Mouse (Mus musculus) embryonic fibroblast, embryonic 13.5 days (primary cell): ENCODE results near the gene Hspb6. TPM values are rescaled to one million over a fixed set of nuclear protein-coding genes. Genes with fewer than 3 reads are reported as not detected.

ENCODE experiments used
- H3K27ac ChIP-seq: 2 replicates; pipeline ENCODE4 v1.5.1; 2012; ENCODE audit warnings: low read length, control low read depth, inconsistent platforms; ENCODE audit not compliant: insufficient read depth
- H3K4me1 ChIP-seq: 2 replicates; pipeline ENCODE4 v1.6.1; 2011; ENCODE audit warnings: low read length; ENCODE audit not compliant: control insufficient read depth, insufficient read depth
- H3K4me3 ChIP-seq: 2 replicates; pipeline ENCODE4 v1.5.1; 2011; ENCODE audit warnings: mild to moderate bottlenecking, control low read depth, low read length; ENCODE audit not compliant: insufficient read depth
- CTCF ChIP-seq: IDR thresholded peaks from 2 replicates; pipeline ENCODE4 v1.5.1; 2011; ENCODE audit warnings: mild to moderate bottlenecking, control low read depth, low read length, moderate library complexity, borderline replicate concordance; ENCODE audit not compliant: insufficient read depth
- POLR2A ChIP-seq: IDR thresholded peaks from 2 replicates; pipeline ENCODE4 v1.6.1; 2011; ENCODE audit warnings: low read depth, mild to moderate bottlenecking, control low read depth, low read length, moderate library complexity
- polyA plus RNA-seq: library from polyadenylated mRNA; stranded (reverse); fragments of >200 nt; gene quantifications from 2 replicates; pipeline ENCODE4 v1.2.4, GENCODE M21; 2011; ENCODE audit warnings: low read depth; ENCODE audit not compliant: missing spikeins, insufficient read length

The Hspb6 gene
- polyA plus RNA-seq, 1 experiment = 55.6 TPM

DNA sequence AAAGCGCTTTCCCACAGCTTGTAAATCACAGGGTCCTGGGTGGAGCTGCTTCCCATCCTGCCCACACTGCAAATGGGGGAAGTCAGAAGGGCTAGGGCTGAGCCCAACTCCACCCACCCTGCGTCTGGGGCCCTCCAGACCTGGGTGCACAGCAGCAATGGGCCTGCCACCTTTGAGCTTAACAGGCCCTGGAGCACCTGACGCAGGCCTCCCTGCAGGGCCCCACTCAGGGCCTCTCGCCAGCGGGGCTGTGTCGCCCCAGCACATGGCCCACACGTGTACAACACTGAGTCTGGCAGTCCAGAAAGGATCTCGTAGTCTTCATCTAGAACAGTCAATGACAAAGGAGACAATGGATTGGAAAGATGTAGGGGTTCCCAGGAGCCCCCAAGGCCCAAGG, 28.0 kb downstream of the Hspb6 start:
- Histone ChIP-seq H3K4me1 (no peaks in the 10 kb centered on the region), H3K4me3 (no peak overlapping the region), H3K27ac (no peak overlapping the region)
- no peak for TF ChIP-seq POLR2A
- TF ChIP-seq CTCF = no peak

DNA sequence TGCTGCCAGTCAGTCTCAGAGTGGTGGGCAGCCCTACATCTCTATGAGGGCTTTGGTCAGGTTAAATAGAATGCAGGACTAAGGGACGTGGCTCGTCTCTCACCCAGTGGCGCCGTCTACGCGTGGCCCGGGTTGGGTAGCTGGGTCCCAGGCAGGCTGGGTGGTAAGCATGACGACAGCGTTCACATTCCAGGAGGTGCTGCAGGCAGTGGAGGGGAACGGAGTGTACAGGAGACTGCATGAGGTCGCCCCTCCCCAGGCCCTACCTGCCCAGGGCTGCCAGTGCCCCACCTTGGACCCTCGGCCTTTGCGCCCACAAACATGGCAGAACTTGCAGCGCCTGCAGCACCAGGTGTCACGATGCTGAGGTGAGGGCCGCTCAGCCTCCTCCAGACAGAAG, 29.6 kb downstream of the Hspb6 start:
- no peak overlapping the region for H3K4me3 ChIP-seq
- H3K27ac ChIP-seq = no peak overlapping the region
- TF ChIP-seq CTCF (no peak), POLR2A (no peak)
- H3K4me1 ChIP-seq = no peaks in the 10 kb centered on the region

DNA sequence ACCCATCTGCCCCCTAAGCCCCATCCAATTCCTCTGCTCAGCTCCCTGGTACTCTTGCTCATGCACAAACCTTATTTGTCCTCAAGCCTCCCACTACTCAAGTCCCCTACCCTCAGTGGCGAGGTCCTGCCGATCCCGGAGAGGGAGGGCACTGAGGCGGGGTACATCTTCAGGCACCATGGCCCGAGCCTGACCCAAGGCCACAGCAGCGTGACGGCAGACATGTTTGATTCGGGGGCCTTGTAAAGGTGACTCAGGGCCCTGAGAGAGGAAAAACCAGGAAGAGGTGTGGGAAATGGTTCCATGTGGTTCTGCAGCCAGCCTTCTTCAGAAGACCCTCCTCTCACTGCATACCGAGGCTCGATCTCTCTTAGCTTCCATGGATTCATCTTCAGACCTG, 32.4 kb downstream of the Hspb6 start:
- H3K4me1 ChIP-seq = peaks cover 5% of the 10 kb centered on the region; the same call in 1 of the 2 replicates
- no peak overlapping the region for H3K27ac ChIP-seq
- TF ChIP-seq POLR2A (no peak), CTCF (no peak)
- H3K4me3 ChIP-seq = no peak overlapping the region

DNA sequence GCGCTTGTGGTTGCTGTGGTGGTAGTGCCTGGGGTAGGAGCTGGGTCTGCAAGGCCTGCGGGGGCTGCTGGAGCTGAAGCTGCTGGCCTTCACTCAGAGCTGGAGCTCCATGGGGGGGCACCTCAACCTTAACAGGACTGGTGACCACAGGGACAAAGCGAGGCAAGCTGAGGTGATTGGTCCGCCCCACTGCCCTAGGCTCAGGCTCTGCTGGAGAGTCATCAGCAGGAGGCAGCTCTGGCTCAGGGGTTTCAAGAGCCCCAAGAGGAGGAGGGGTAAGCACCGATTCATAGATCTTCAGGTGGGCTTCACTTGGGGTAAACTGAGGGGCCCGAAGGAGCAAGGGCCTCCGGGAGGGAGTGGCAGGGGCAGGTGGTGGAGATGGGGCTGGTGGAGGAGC, 33.2 kb downstream of the Hspb6 start:
- TF ChIP-seq CTCF (no peak), POLR2A (no peak)
- Histone ChIP-seq H3K27ac (no peak overlapping the region), H3K4me3 (no peak overlapping the region), H3K4me1 (peaks cover 5% of the 10 kb centered on the region; the same call in 1 of the 2 replicates)

DNA sequence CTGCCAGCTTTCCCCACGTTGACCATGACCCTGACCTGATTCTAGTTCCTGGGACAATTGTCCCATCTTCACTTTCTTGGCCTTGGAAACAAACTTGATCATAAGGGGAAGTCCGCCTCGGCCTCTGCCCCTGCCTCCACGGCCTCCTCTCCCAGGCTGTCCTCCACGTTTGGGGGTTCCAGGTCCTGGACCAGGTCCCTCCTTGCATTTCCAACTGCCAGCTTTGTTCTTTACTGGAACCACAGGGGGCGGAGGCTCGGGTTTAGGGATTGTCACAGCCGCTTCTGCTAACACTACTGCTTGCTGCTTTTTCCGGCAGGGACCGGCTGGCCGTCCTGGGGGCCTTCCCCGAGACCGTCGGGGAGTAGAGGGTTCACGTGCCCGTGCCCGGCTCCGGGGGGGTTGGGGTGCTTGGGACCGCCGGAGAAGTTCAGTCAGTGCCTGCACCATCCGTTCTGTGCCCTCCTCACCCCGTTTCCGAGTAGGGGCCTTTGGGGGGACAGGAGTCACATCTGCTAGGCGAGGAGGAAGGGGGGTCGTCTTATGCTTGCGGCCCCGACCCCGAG, 34.6 kb downstream of the Hspb6 start:
- H3K4me1 ChIP-seq = peaks cover 5% of the 10 kb centered on the region; the same call in 1 of the 2 replicates
- H3K27ac ChIP-seq = no peak overlapping the region
- peak overlapping the region; percentile 94 for H3K4me3 ChIP-seq
- TF ChIP-seq CTCF (no peak), POLR2A (no peak)

DNA sequence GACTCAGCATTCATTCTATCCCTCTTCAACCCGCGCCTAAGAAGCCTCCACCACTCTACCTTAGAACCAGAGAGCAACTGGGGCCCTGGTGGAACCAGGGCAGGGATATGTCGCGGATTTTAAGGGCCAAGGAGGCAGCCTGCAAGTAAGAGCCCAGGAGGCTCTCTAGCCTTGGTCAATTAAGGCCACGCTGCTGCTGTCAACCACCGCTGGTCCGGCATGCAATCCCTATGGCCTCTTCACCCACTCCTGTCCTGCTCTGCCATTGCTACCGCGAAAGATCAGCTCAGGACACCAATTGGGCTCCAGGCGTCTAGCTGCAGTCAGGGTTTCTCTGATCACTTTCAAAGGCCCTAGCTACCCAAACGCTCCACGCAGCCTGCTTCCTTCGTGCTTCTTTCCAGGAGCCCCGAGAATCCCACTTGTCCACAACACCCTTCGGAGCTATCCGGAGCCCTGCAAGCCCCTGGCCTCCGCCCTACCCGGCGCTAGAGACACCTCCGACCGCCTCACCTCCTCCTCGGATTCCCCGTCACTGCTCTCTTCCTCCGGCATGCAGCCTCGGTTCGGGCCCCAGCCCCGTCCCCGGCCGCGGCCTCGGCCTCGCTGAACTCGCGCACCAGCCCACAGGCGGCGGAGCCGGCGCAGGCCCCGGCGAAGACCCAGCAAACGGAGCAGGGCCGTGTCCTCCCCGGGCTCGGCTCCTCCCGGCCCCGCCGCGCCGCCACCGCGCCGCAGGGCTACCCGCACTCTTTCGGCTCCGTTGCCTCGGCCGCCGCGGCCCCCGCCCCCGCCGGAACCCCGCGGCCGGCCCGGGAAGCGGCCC, 36.1 kb downstream of the Hspb6 start:
- Histone ChIP-seq H3K4me1 (peaks cover 5% of the 10 kb centered on the region; the same call in 1 of the 2 replicates), H3K27ac (peak overlapping the region; percentile 66), H3K4me3 (peak overlapping the region; percentile 94)
- no peak for TF ChIP-seq CTCF
- no peak for TF ChIP-seq POLR2A

DNA sequence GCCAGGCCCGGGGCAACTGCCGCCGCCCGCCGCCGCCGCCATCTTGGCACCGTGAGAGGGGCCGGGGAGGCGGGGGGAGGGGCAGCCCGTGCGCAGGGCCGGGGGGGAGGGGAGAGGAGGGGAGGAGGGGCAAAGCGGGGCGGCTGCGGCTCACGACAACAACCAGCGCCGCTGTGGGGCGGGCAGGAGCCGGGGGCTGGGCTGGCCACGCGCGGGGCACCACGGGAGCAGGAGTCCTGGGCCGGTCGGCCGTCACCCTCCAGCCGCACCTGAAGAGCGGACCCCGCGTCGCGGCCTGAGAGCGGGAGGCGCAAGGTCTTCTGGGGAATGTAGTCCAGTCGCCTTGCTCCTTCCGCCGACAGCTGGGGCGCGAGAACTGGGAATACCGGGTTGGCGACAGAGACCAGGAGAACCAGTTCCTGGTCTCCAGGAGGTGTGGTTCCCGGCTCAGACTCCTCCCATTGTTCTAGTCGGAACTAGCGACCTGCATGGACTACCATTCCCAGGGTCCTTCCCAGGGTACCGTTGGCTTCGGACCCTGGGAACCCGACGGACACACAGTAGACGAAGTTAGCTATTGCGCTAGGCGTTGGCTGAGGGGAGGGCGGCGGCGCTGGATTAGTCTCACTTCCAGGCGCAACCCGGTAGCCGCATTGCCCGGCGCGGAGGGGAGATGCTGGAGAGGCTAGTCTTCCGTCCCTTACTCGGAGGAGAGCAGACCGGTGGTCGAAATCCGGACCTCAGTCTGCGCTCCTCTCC, 36.9 kb downstream of the Hspb6 start, which contains the start of gene Kmt2b:
Gene Kmt2b (minus strand): TSS at position 51 of the 759 bp plus-strand sequence.
- peak within 1 kb of the TSS; percentile 94 for H3K4me3 ChIP-seq
- H3K4me1 ChIP-seq = peaks cover 5% of the 10 kb centered on the region; the same call in 1 of the 2 replicates
- peak within 1 kb of the TSS; percentile 66 for H3K27ac ChIP-seq
- TF ChIP-seq CTCF (no peak), POLR2A (peak; percentile 89)

DNA sequence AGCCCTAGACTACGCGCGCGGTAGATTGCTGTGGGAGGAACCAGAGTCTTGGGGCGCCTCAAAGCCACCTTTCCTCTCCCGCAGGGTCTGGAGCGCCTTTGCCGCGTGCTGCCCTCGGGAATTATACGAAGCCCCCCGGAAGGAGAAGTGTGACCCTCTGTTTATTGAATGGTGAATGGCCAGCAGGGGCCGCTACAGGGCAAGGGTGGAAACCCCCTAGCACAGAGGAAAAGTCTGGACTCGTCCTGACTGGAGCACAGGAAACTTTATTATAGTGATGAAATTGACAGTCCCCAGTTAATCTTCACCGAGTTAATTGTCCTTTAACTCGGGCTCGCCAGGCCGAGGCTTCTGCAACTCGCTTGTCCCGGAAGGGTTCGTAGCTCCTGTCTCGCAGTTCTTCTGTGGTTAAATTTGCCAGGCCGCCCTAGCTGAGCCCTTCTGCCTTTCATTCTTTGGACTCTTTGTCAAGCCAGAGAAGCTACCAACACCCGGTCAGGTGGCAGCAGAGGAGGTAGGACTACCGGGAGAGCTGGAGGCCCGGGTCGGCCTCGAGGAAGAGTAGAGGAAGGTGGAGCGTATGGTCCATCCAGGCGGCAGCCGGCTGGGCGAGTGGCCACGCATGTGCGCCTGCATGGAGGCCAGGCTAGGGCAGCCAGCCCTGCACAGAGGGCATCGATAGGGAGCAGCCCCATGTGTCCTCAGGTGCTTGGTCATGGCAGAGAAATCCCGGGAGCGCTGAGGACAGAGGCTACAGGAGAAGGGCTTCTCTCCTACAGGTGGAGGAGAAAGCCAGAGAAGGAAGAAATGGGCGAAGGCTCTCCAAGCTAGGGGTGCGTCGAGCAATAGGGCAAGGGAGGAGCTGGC, 37.7 kb downstream of the Hspb6 start:
- Histone ChIP-seq H3K4me3 (peak overlapping the region; percentile 62), H3K4me1 (peaks cover 5% of the 10 kb centered on the region; the same call in 1 of the 2 replicates), H3K27ac (peak overlapping the region; percentile 34)
- TF ChIP-seq CTCF = peak; percentile 55
- TF ChIP-seq POLR2A = no peak
